Mouse (Mus musculus) neural tube, embryonic 11.5 days (tissue): Measurements from ENCODE around the gene Pcyox1. TPM values are rescaled to one million over a fixed set of nuclear protein-coding genes. Genes with fewer than 3 reads are reported as not detected.

Experiments used
- ATAC-seq: fragments of 200-750 bp; cut with Nextera tagmentation; 2 replicates; pipeline ENCODE4 v1.8.0; 2017; ENCODE audit warnings: moderate number of reproducible peaks, mild to moderate bottlenecking, moderate TSS enrichment, moderate library complexity; ENCODE audit not compliant: insufficient read depth, low FRiP score, low TSS enrichment
- DNase-seq: peaks from one replicate; pipeline ENCODE4 v3.0.0-alpha.2; 2015; ENCODE audit warnings: low spot score
- H3K27ac ChIP-seq: fragments of 300-500 bp; sonication (generic); 2 replicates; pipeline ENCODE4 v1.5.1; 2014; ENCODE audit warnings: low read depth, mild to moderate bottlenecking, low read length
- H3K27me3 ChIP-seq: fragments of 300-500 bp; sonication (generic); 2 replicates; pipeline ENCODE4 v1.6.1; 2014; ENCODE audit warnings: mild to moderate bottlenecking, low read length, mixed read lengths; ENCODE audit not compliant: control insufficient read depth, insufficient read depth
- H3K36me3 ChIP-seq: fragments of 300-500 bp; sonication (generic); 2 replicates; pipeline ENCODE4 v1.6.1; 2014; ENCODE audit warnings: mild to moderate bottlenecking, low read length, moderate library complexity, mixed read lengths; ENCODE audit not compliant: control insufficient read depth, insufficient read depth
- H3K4me1 ChIP-seq: fragments of 300-500 bp; sonication (generic); 2 replicates; pipeline ENCODE4 v1.6.1; 2014; ENCODE audit warnings: low read length, mixed read lengths; ENCODE audit not compliant: control insufficient read depth, insufficient read depth
- H3K4me2 ChIP-seq: fragments of 300-500 bp; sonication (generic); 2 replicates; pipeline ENCODE4 v1.6.1; 2014; ENCODE audit warnings: low read depth, mild to moderate bottlenecking, moderate library complexity
- H3K4me3 ChIP-seq: fragments of 300-500 bp; sonication (generic); 2 replicates; pipeline ENCODE4 v1.5.1; 2014; ENCODE audit warnings: low read depth, low read length
- H3K9ac ChIP-seq: fragments of 300-500 bp; sonication (generic); 2 replicates; pipeline ENCODE4 v1.6.1; 2014; ENCODE audit warnings: mild to moderate bottlenecking, low read length
- H3K9me3 ChIP-seq: fragments of 300-500 bp; sonication (generic); 2 replicates; pipeline ENCODE4 v1.6.1; 2016; ENCODE audit warnings: low read length; ENCODE audit not compliant: control insufficient read depth
- WGBS: fragments of 180-500 bp; shearing (Covaris S2); extraction: QIAGEN DNeasy Blood & Tissue Kit; methylation state at CpG from one replicate; pipeline ENCODE4 v1.1.7; 2014; 5-methylcytosine and 5-hydroxymethylcytosine counted together
- polyA plus RNA-seq: library from polyadenylated mRNA; unstranded; fragments of >200 nt; fragmentation: Nextera tagmentation; extraction: Ambion mirVana; gene quantifications from 2 replicates; pipeline ENCODE4 v1.2.1, GENCODE M21; 2014

Gene Pcyox1
- 105 and 107 TPM in 2 replicates for polyA plus RNA-seq

- under 1% methylated on average over 48 of the region's 51 CpGs for WGBS
- peak within 1 kb of the TSS; percentile 81 for H3K27ac ChIP-seq
- H3K4me1 ChIP-seq = peaks cover 8% of the 10 kb centered on the region
- ATAC-seq = peak; percentile 96
- DNase-seq = peak; percentile 93
- peak within 1 kb of the TSS; percentile 77 for H3K4me3 ChIP-seq
- peak within 1 kb of the TSS; percentile 57 for H3K4me2 ChIP-seq
- no peaks in the 10 kb centered on the region for H3K9me3 ChIP-seq
- H3K36me3 ChIP-seq = peaks cover 4% of the 10 kb centered on the region
- H3K27me3 ChIP-seq = no peaks in the 10 kb centered on the region
- H3K9ac ChIP-seq = peak within 1 kb of the TSS; percentile 81
Measured at GRCm38 (mm10) chr6:86396581-86397256, at the start of gene Pcyox1. Gene Pcyox1, minus strand, starts transcription at chr6:86397154.

- no peak overlapping the region for H3K9ac ChIP-seq
- DNase-seq = no peak
- H3K4me1 ChIP-seq = no peaks in the 10 kb centered on the region
- no peak overlapping the region for H3K27ac ChIP-seq
- H3K27me3 ChIP-seq = no peaks in the 10 kb centered on the region
- H3K4me2 ChIP-seq = no peak overlapping the region
- no peak overlapping the region for H3K4me3 ChIP-seq
- H3K9me3 ChIP-seq = no peaks in the 10 kb centered on the region
- H3K36me3 ChIP-seq = peaks cover 8% of the 10 kb centered on the region
- 95% methylated on average over 18 of the region's 18 CpGs for WGBS
- no peak for ATAC-seq
Measured at GRCm38 (mm10) chr6:86445551-86445950, 48.6 kb upstream of the Pcyox1 start.

- H3K36me3 ChIP-seq = peaks cover 8% of the 10 kb centered on the region
- H3K4me1 ChIP-seq = peaks cover 4% of the 10 kb centered on the region; the same call in 1 of the 2 replicates
- WGBS = 98% methylated on average over 10 of the region's 10 CpGs
- no peaks in the 10 kb centered on the region for H3K9me3 ChIP-seq
- H3K4me2 ChIP-seq = no peak overlapping the region
- no peak overlapping the region for H3K27ac ChIP-seq
- no peaks in the 10 kb centered on the region for H3K27me3 ChIP-seq
- DNase-seq (no peak), ATAC-seq (no peak)
- no peak overlapping the region for H3K9ac ChIP-seq
- H3K4me3 ChIP-seq = no peak overlapping the region
Measured at GRCm38 (mm10) chr6:86441571-86441970, 44.6 kb upstream of the Pcyox1 start.

- Histone ChIP-seq H3K4me3 (peak overlapping the region; percentile 63), H3K27ac (no peak overlapping the region), H3K36me3 (peaks cover 6% of the 10 kb centered on the region), H3K4me1 (peaks cover 4% of the 10 kb centered on the region; the same call in 1 of the 2 replicates), H3K27me3 (no peaks in the 10 kb centered on the region), H3K4me2 (peak overlapping the region; percentile 54), H3K9me3 (no peaks in the 10 kb centered on the region), H3K9ac (no peak overlapping the region; the same call in 1 of the 2 replicates)
- no peak for ATAC-seq
- WGBS = 88% methylated on average over 1 of the region's 1 CpGs
- DNase-seq = no peak
Measured at GRCm38 (mm10) chr6:86439531-86439930, 42.6 kb upstream of the Pcyox1 start.

- no peaks in the 10 kb centered on the region for H3K27me3 ChIP-seq
- peak overlapping the region; percentile 63 for H3K4me3 ChIP-seq
- H3K9ac ChIP-seq = peak overlapping the region; percentile 73
- DNase-seq (no peak), ATAC-seq (no peak)
- peaks cover 4% of the 10 kb centered on the region for H3K36me3 ChIP-seq
- H3K4me2 ChIP-seq = peak overlapping the region; percentile 54
- no peaks in the 10 kb centered on the region for H3K9me3 ChIP-seq
- H3K27ac ChIP-seq = peak overlapping the region; percentile 37; the same call in 1 of the 2 replicates
- WGBS = 5% methylated on average over 13 of the region's 13 CpGs
- peaks cover 4% of the 10 kb centered on the region; the same call in 1 of the 2 replicates for H3K4me1 ChIP-seq
Measured at GRCm38 (mm10) chr6:86439119-86439496, 42.2 kb upstream of the Pcyox1 start.

- Histone ChIP-seq H3K36me3 (peaks cover 5% of the 10 kb centered on the region; the same call in 1 of the 2 replicates), H3K4me1 (peaks cover 4% of the 10 kb centered on the region; the same call in 1 of the 2 replicates), H3K27ac (peak within 1 kb of the TSS; percentile 63), H3K9ac (peak within 1 kb of the TSS; percentile 73), H3K27me3 (no peaks in the 10 kb centered on the region), H3K4me3 (peak within 1 kb of the TSS; percentile 63), H3K4me2 (peak within 1 kb of the TSS; percentile 54), H3K9me3 (no peaks in the 10 kb centered on the region)
- under 1% methylated on average over 59 of the region's 59 CpGs for WGBS
- DNase-seq = peak; percentile 95
- peak; percentile 93 for ATAC-seq
Measured at GRCm38 (mm10) chr6:86438272-86439118, 41.5 kb upstream of the Pcyox1 start, which contains the start of gene C87436. Gene C87436, plus strand, starts transcription at chr6:86438374.

- peak; percentile 39; the same call in 1 of the 2 replicates for ATAC-seq
- DNase-seq = peak; percentile 61
- Histone ChIP-seq H3K9me3 (no peaks in the 10 kb centered on the region), H3K27ac (no peak overlapping the region; the same call in 1 of the 2 replicates), H3K27me3 (no peaks in the 10 kb centered on the region), H3K4me3 (peak overlapping the region; percentile 63), H3K4me1 (peaks cover 4% of the 10 kb centered on the region; the same call in 1 of the 2 replicates), H3K4me2 (peak overlapping the region; percentile 50), H3K9ac (peak overlapping the region; percentile 73), H3K36me3 (peaks cover 6% of the 10 kb centered on the region; the same call in 1 of the 2 replicates)
- WGBS = 2% methylated on average over 14 of the region's 14 CpGs
Measured at GRCm38 (mm10) chr6:86437711-86438110, 40.8 kb upstream of the Pcyox1 start.

- ATAC-seq (no peak), DNase-seq (no peak)
- no peak overlapping the region for H3K4me2 ChIP-seq
- no peaks in the 10 kb centered on the region for H3K4me1 ChIP-seq
- H3K9ac ChIP-seq = no peak overlapping the region
- WGBS = 97% methylated on average over 1 of the region's 1 CpGs
- H3K4me3 ChIP-seq = no peak overlapping the region
- H3K27ac ChIP-seq = no peak overlapping the region
- no peaks in the 10 kb centered on the region for H3K9me3 ChIP-seq
- peaks cover 13% of the 10 kb centered on the region for H3K36me3 ChIP-seq
- H3K27me3 ChIP-seq = no peaks in the 10 kb centered on the region
Measured at GRCm38 (mm10) chr6:86433696-86434095, 36.7 kb upstream of the Pcyox1 start.
